Mouse (Mus musculus) ES-Bruce4 (cell line): ENCODE results near the gene Stk26. TPM values are rescaled to one million over a fixed set of nuclear protein-coding genes. Genes with fewer than 3 reads are reported as not detected.

Source experiments
- H3K27ac ChIP-seq: 2 replicates; pipeline ENCODE4 v1.5.1; 2012; ENCODE audit warnings: low read length, inconsistent platforms; ENCODE audit not compliant: insufficient read depth
- H3K27me3 ChIP-seq: 2 replicates; pipeline ENCODE4 v1.6.1; 2012; ENCODE audit warnings: mild to moderate bottlenecking, low read length, inconsistent platforms; ENCODE audit not compliant: control insufficient read depth, poor library complexity, insufficient read depth, severe bottlenecking
- H3K36me3 ChIP-seq: 2 replicates; pipeline ENCODE4 v1.6.1; 2012; ENCODE audit warnings: inconsistent platforms, mild to moderate bottlenecking, low read length, moderate library complexity; ENCODE audit not compliant: control insufficient read depth, poor library complexity, insufficient read depth, severe bottlenecking
- H3K4me1 ChIP-seq: one replicate; pipeline ENCODE4 v1.8.1; 2011; ENCODE audit warnings: low read length; ENCODE audit not compliant: control insufficient read depth, insufficient read depth
- H3K4me3 ChIP-seq: 2 replicates; pipeline ENCODE4 v1.5.1; 2011; ENCODE audit warnings: low read depth, mild to moderate bottlenecking, low read length
- H3K9ac ChIP-seq: 2 replicates; pipeline ENCODE4 v1.6.1; 2012; ENCODE audit warnings: low read depth, mild to moderate bottlenecking, inconsistent platforms; ENCODE audit not compliant: poor library complexity, severe bottlenecking
- H3K9me3 ChIP-seq: replicated peaks from 2 replicates; pipeline ENCODE4 v1.6.1; 2012; ENCODE audit warnings: mild to moderate bottlenecking, low read length, inconsistent platforms; ENCODE audit not compliant: control insufficient read depth, poor library complexity, insufficient read depth, severe bottlenecking
- CTCF ChIP-seq: IDR thresholded peaks from one replicate; pipeline ENCODE4 v1.8.1; 2011; ENCODE audit warnings: low read depth, low read length
- EP300 ChIP-seq: IDR thresholded peaks from 2 replicates; pipeline ENCODE4 v1.6.1; 2011; ENCODE audit warnings: low read depth, low read length; ENCODE audit not compliant: insufficient read depth
- POLR2A ChIP-seq: IDR thresholded peaks from one replicate; pipeline ENCODE4 v1.8.1; 2011; ENCODE audit warnings: low read length; ENCODE audit not compliant: insufficient read depth
- polyA plus RNA-seq: library from polyadenylated mRNA; stranded (reverse); fragments of >200 nt; gene quantifications from 2 replicates; pipeline ENCODE4 v1.2.4, GENCODE M21; 2011; ENCODE audit warnings: low read depth; ENCODE audit not compliant: missing spikeins, insufficient read depth, insufficient read length

Stk26 gene
- polyA plus RNA-seq, 1 experiment: 21.2 TPM

- H3K9ac ChIP-seq: no peak within 1 kb of the TSS
- H3K4me3 ChIP-seq: no peak within 1 kb of the TSS
- TF ChIP-seq POLR2A: no peak
- TF ChIP-seq CTCF: no peak
- no peak for TF ChIP-seq EP300
- H3K27ac ChIP-seq: no peak within 1 kb of the TSS
- H3K36me3 ChIP-seq: no peaks in the 10 kb centered on the region
- H3K9me3 ChIP-seq: no peaks in the 10 kb centered on the region
- no peaks in the 10 kb centered on the region for H3K4me1 ChIP-seq
- no peaks in the 10 kb centered on the region for H3K27me3 ChIP-seq
These were observed 101.8 kb downstream of the Stk26 start, which contains the start of gene Frmd7 for GRCm38 (mm10) chrX:50942610-50943009. Gene Frmd7, minus strand, starts transcription at chrX:50942710.

Other genes starting within 250 kb of the Stk26 start
- not detected in 2 replicates for gene Frmd7, start 101.7 kb downstream of the Stk26 start, polyA plus RNA-seq
- gene Rap2c, start 177.0 kb downstream of the Stk26 start, polyA plus RNA-seq: 45.1 and 49.9 TPM in 2 replicates